Mouse (Mus musculus) lung, embryonic 15.5 days (tissue): ENCODE measurements at regions not wholly inside any gene's neighbourhood (a gene's known extent, or its start where the extent isn't known, plus 50 kb on each side); places are given as distances from the start of the nearest gene placed in this dataset.

ENCODE experiments used
- ATAC-seq: fragments of 200-750 bp; cut with Nextera tagmentation; 2 replicates; pipeline ENCODE4 v1.8.0; 2017; ENCODE audit warnings: moderate number of reproducible peaks, borderline replicate concordance; ENCODE audit not compliant: low FRiP score, low TSS enrichment; ENCODE audit errors: extremely low read depth
- H3K27ac ChIP-seq: fragments of 300-500 bp; sonication (generic); 2 replicates; pipeline ENCODE4 v1.5.1; 2015; ENCODE audit warnings: moderate library complexity, mild to moderate bottlenecking, inconsistent platforms
- H3K27me3 ChIP-seq: fragments of 300-500 bp; sonication (generic); 2 replicates; pipeline ENCODE4 v1.6.1; 2015; ENCODE audit warnings: inconsistent platforms
- H3K36me3 ChIP-seq: fragments of 300-500 bp; sonication (generic); 2 replicates; pipeline ENCODE4 v1.6.1; 2015; ENCODE audit warnings: inconsistent platforms
- H3K4me1 ChIP-seq: fragments of 300-500 bp; sonication (generic); 2 replicates; pipeline ENCODE4 v1.6.1; 2015; ENCODE audit warnings: inconsistent platforms
- H3K4me2 ChIP-seq: fragments of 300-500 bp; sonication (generic); 2 replicates; pipeline ENCODE4 v1.6.1; 2015; ENCODE audit warnings: inconsistent platforms, mild to moderate bottlenecking, moderate library complexity
- H3K4me3 ChIP-seq: fragments of 300-500 bp; sonication (generic); 2 replicates; pipeline ENCODE4 v1.5.1; 2015; ENCODE audit warnings: mild to moderate bottlenecking, inconsistent platforms
- H3K9ac ChIP-seq: fragments of 300-500 bp; sonication (generic); 2 replicates; pipeline ENCODE4 v1.6.1; 2015; ENCODE audit warnings: inconsistent platforms
- H3K9me3 ChIP-seq: fragments of 300-500 bp; sonication (generic); 2 replicates; pipeline ENCODE4 v1.6.1; 2016; ENCODE audit warnings: inconsistent platforms
- WGBS: fragments of 180-500 bp; shearing (Covaris S2); methylation state at CpG from one replicate; pipeline ENCODE4 v1.1.7; 2015; 5-methylcytosine and 5-hydroxymethylcytosine counted together

GRCm38 (mm10) chr5:64567813-64568212 is 235.4 kb upstream of the Klf3 start:
- no peak for ATAC-seq
- WGBS: 82% methylated on average over 5 of the region's 5 CpGs
- Histone ChIP-seq H3K27me3 (no peaks in the 10 kb centered on the region), H3K4me1 (no peaks in the 10 kb centered on the region), H3K9ac (no peak overlapping the region), H3K4me2 (no peak overlapping the region), H3K4me3 (no peak overlapping the region), H3K9me3 (no peaks in the 10 kb centered on the region), H3K27ac (no peak overlapping the region), H3K36me3 (no peaks in the 10 kb centered on the region)

GRCm38 (mm10) chr5:64568294-64568693 is 234.9 kb upstream of the Klf3 start:
- Histone ChIP-seq H3K4me1 (no peaks in the 10 kb centered on the region), H3K27ac (no peak overlapping the region), H3K9me3 (no peaks in the 10 kb centered on the region), H3K27me3 (no peaks in the 10 kb centered on the region), H3K9ac (no peak overlapping the region), H3K4me2 (no peak overlapping the region), H3K4me3 (no peak overlapping the region), H3K36me3 (no peaks in the 10 kb centered on the region)
- 93% methylated on average over 3 of the region's 3 CpGs for WGBS
- no peak for ATAC-seq

- Histone ChIP-seq H3K4me2 (no peak overlapping the region), H3K9me3 (no peaks in the 10 kb centered on the region), H3K4me1 (peaks cover 24% of the 10 kb centered on the region), H3K36me3 (no peaks in the 10 kb centered on the region), H3K9ac (no peak overlapping the region), H3K27me3 (no peaks in the 10 kb centered on the region), H3K4me3 (no peak overlapping the region), H3K27ac (no peak overlapping the region)
- 84% methylated on average over 10 of the region's 10 CpGs for WGBS
- ATAC-seq: no peak
Measured at GRCm38 (mm10) chr5:64574386-64574785, 228.8 kb upstream of the Klf3 start.

GRCm38 (mm10) chr5:64575896-64576295 is 227.3 kb upstream of the Klf3 start:
- Histone ChIP-seq H3K4me1 (peaks cover 38% of the 10 kb centered on the region), H3K4me3 (no peak overlapping the region), H3K9ac (no peak overlapping the region), H3K9me3 (no peaks in the 10 kb centered on the region), H3K27ac (peak overlapping the region; percentile 69), H3K4me2 (no peak overlapping the region), H3K36me3 (no peaks in the 10 kb centered on the region), H3K27me3 (no peaks in the 10 kb centered on the region)
- ATAC-seq: peak; percentile 82; the same call in 1 of the 2 replicates
- 49% methylated on average over 6 of the region's 6 CpGs for WGBS

- H3K4me2 ChIP-seq: no peak overlapping the region
- no peaks in the 10 kb centered on the region for H3K27me3 ChIP-seq
- 47% methylated on average over 19 of the region's 19 CpGs for WGBS
- peaks cover 45% of the 10 kb centered on the region for H3K4me1 ChIP-seq
- H3K27ac ChIP-seq: peak overlapping the region; percentile 69
- H3K9ac ChIP-seq: no peak overlapping the region
- H3K4me3 ChIP-seq: no peak overlapping the region
- peak; percentile 36; the same call in 1 of the 2 replicates for ATAC-seq
- no peaks in the 10 kb centered on the region for H3K36me3 ChIP-seq
- no peaks in the 10 kb centered on the region for H3K9me3 ChIP-seq
Measured at GRCm38 (mm10) chr5:64576426-64577262, 226.5 kb upstream of the Klf3 start.

- peaks cover 47% of the 10 kb centered on the region for H3K4me1 ChIP-seq
- no peaks in the 10 kb centered on the region for H3K27me3 ChIP-seq
- no peak for ATAC-seq
- H3K27ac ChIP-seq: peak overlapping the region; percentile 69
- H3K36me3 ChIP-seq: no peaks in the 10 kb centered on the region
- no peak overlapping the region for H3K4me2 ChIP-seq
- no peaks in the 10 kb centered on the region for H3K9me3 ChIP-seq
- WGBS: 39% methylated on average over 7 of the region's 7 CpGs
- H3K4me3 ChIP-seq: no peak overlapping the region
- no peak overlapping the region for H3K9ac ChIP-seq
Measured at GRCm38 (mm10) chr5:64577424-64577823, 225.8 kb upstream of the Klf3 start.

- no peaks in the 10 kb centered on the region for H3K36me3 ChIP-seq
- no peaks in the 10 kb centered on the region for H3K9me3 ChIP-seq
- 0 out of 2 replicates have a peak overlapping the region, but pooled peaks have one; percentile 6 for H3K27ac ChIP-seq
- peaks cover 47% of the 10 kb centered on the region for H3K4me1 ChIP-seq
- no peak overlapping the region for H3K4me2 ChIP-seq
- H3K27me3 ChIP-seq: no peaks in the 10 kb centered on the region
- no peak overlapping the region for H3K4me3 ChIP-seq
- no peak for ATAC-seq
- H3K9ac ChIP-seq: no peak overlapping the region
- WGBS: 86% methylated on average over 6 of the region's 6 CpGs
Measured at GRCm38 (mm10) chr5:64578536-64578935, 224.7 kb upstream of the Klf3 start.

GRCm38 (mm10) chr5:64579086-64579485 is 224.1 kb upstream of the Klf3 start:
- H3K36me3 ChIP-seq: no peaks in the 10 kb centered on the region
- H3K27me3 ChIP-seq: no peaks in the 10 kb centered on the region
- peaks cover 47% of the 10 kb centered on the region for H3K4me1 ChIP-seq
- H3K4me2 ChIP-seq: peak overlapping the region; percentile 40; the same call in 1 of the 2 replicates
- peak overlapping the region; percentile 84 for H3K27ac ChIP-seq
- no peak for ATAC-seq
- no peaks in the 10 kb centered on the region for H3K9me3 ChIP-seq
- no peak overlapping the region for H3K9ac ChIP-seq
- H3K4me3 ChIP-seq: no peak overlapping the region
- 38% methylated on average over 5 of the region's 5 CpGs for WGBS

- H3K27me3 ChIP-seq: no peaks in the 10 kb centered on the region
- no peaks in the 10 kb centered on the region for H3K36me3 ChIP-seq
- H3K9me3 ChIP-seq: no peaks in the 10 kb centered on the region
- peak overlapping the region; percentile 84 for H3K27ac ChIP-seq
- H3K9ac ChIP-seq: no peak overlapping the region
- peak; percentile 28; the same call in 1 of the 2 replicates for ATAC-seq
- WGBS: 8% methylated on average over 14 of the region's 14 CpGs
- peak overlapping the region; percentile 40 for H3K4me2 ChIP-seq
- H3K4me3 ChIP-seq: no peak overlapping the region
- H3K4me1 ChIP-seq: peaks cover 47% of the 10 kb centered on the region
Measured at GRCm38 (mm10) chr5:64579494-64580339, 223.5 kb upstream of the Klf3 start.

GRCm38 (mm10) chr5:64580340-64580723 is 222.9 kb upstream of the Klf3 start:
- peaks cover 47% of the 10 kb centered on the region for H3K4me1 ChIP-seq
- no peak for ATAC-seq

GRCm38 (mm10) chr5:64580786-64581445 is 222.3 kb upstream of the Klf3 start:
- Histone ChIP-seq H3K9me3 (no peaks in the 10 kb centered on the region), H3K9ac (no peak overlapping the region), H3K4me1 (peaks cover 47% of the 10 kb centered on the region), H3K36me3 (no peaks in the 10 kb centered on the region), H3K27me3 (no peaks in the 10 kb centered on the region), H3K4me2 (no peak overlapping the region), H3K27ac (peak overlapping the region; percentile 84), H3K4me3 (no peak overlapping the region)
- 76% methylated on average over 6 of the region's 6 CpGs for WGBS
- no peak for ATAC-seq

More at GRCm38 (mm10) chr5:64580340-64580723, 222.9 kb upstream of the Klf3 start:
- Histone ChIP-seq H3K9me3 (no peaks in the 10 kb centered on the region), H3K9ac (no peak overlapping the region), H3K36me3 (no peaks in the 10 kb centered on the region), H3K27me3 (no peaks in the 10 kb centered on the region), H3K4me3 (no peak overlapping the region), H3K4me2 (peak overlapping the region; percentile 40; the same call in 1 of the 2 replicates), H3K27ac (peak overlapping the region; percentile 84)
- 65% methylated on average over 3 of the region's 3 CpGs for WGBS
